Mouse (Mus musculus) urinary bladder, postnatal 14 days (tissue): ENCODE data around the gene Il20rb.

Experiments
- DNase-seq: peaks from one replicate; pipeline ENCODE4 v3.0.0; 2021; ENCODE audit warnings: low spot score

Gene Il20rb

GRCm38 (mm10) chr9:100470936-100471604 is 15.5 kb downstream of the Il20rb start:
- DNase-seq, result peak; percentile 80

GRCm38 (mm10) chr9:100470228-100470627 is 16.4 kb downstream of the Il20rb start:
- DNase-seq, result no peak

GRCm38 (mm10) chr9:100469681-100470080 is 16.9 kb downstream of the Il20rb start:
- no peak for DNase-seq

GRCm38 (mm10) chr9:100468151-100468550 is 18.4 kb downstream of the Il20rb start:
- no peak for DNase-seq

GRCm38 (mm10) chr9:100467653-100468052 is 18.9 kb downstream of the Il20rb start:
- peak; percentile 70 for DNase-seq

- peak; percentile 72 for DNase-seq
Observed at GRCm38 (mm10) chr9:100466743-100467142, 19.8 kb downstream of the Il20rb start.

- no peak for DNase-seq
Observed at GRCm38 (mm10) chr9:100465988-100466387, 20.6 kb downstream of the Il20rb start.

GRCm38 (mm10) chr9:100465380-100465779 is 21.2 kb downstream of the Il20rb start:
- no peak for DNase-seq

GRCm38 (mm10) chr9:100463771-100464170 is 22.8 kb downstream of the Il20rb start:
- DNase-seq, result no peak

- no peak for DNase-seq
Observed at GRCm38 (mm10) chr9:100462098-100462497, 24.5 kb downstream of the Il20rb start.

GRCm38 (mm10) chr9:100461671-100462070 is 24.9 kb downstream of the Il20rb start:
- DNase-seq, result peak; percentile 58

- no peak for DNase-seq
Observed at GRCm38 (mm10) chr9:100460203-100460602, 26.4 kb downstream of the Il20rb start.

- no peak for DNase-seq
Observed at GRCm38 (mm10) chr9:100457971-100458681, 28.5 kb downstream of the Il20rb start.

GRCm38 (mm10) chr9:100454664-100454993 is 32.0 kb downstream of the Il20rb start:
- no peak for DNase-seq

- peak; percentile 81 for DNase-seq
Observed at GRCm38 (mm10) chr9:100453944-100454663, 32.5 kb downstream of the Il20rb start.

- peak; percentile 30 for DNase-seq
Observed at GRCm38 (mm10) chr9:100452432-100452831, 34.2 kb downstream of the Il20rb start.

- DNase-seq, result peak; percentile 83
Observed at GRCm38 (mm10) chr9:100446059-100446686, 40.4 kb downstream of the Il20rb start.

GRCm38 (mm10) chr9:100440111-100440790 is 46.3 kb downstream of the Il20rb start:
- DNase-seq, result peak; percentile 41

GRCm38 (mm10) chr9:100439481-100439880 is 47.1 kb downstream of the Il20rb start:
- no peak for DNase-seq

GRCm38 (mm10) chr9:100438994-100439393 is 47.6 kb downstream of the Il20rb start:
- DNase-seq, result no peak

- no peak for DNase-seq
Observed at GRCm38 (mm10) chr9:100436865-100437595, 49.6 kb downstream of the Il20rb start.
